Mouse (Mus musculus) monocyte, adult 59 days (primary cell): Measurements from ENCODE around the gene Birc3. TPM values are rescaled to one million over a fixed set of nuclear protein-coding genes. Genes with fewer than 3 reads are reported as not detected.

Experiments
- total RNA-seq, 2 experiments: library from RNA; stranded (reverse); gene quantifications; one replicate each; pipeline ENCODE4 v1.2.4; 2023

Birc3 gene
- 100 to 1,000 TPM; 395 to 461 TPM for total RNA-seq

GRCm38 (mm10) chr9:7872775-7873439 is at the start of gene Birc3:
Gene Birc3, minus strand, starts transcription at chr9:7873186.

GRCm38 (mm10) chr9:7836905-7837805 is 35.8 kb downstream of the Birc3 start, which contains the start of gene Birc2:
Gene Birc2, minus strand, starts transcription at chr9:7837064.

Other genes starting within 250 kb of the Birc3 start
- gene Mmp20, start 245.0 kb downstream of the Birc3 start, total RNA-seq = not detected
- gene Mmp7, start 181.1 kb downstream of the Birc3 start, total RNA-seq = not detected
- 10 to 100 TPM; 85.0 to 87.4 TPM for gene Tmem123, start 109.1 kb downstream of the Birc3 start, total RNA-seq
- gene Birc2, start 36.1 kb downstream of the Birc3 start, total RNA-seq = 10 to 100 TPM; 50.1 to 60.8 TPM
- under 1 TPM in 1 of 2 experiments, not detected in 1; 0.15 TPM for gene Yap1, start 131.4 kb upstream of the Birc3 start, total RNA-seq
- gene Cfap300, start 169.6 kb upstream of the Birc3 start, total RNA-seq = not detected